Mouse (Mus musculus) limb, embryonic 10.5 days (tissue): Measurements from ENCODE around the gene Hoxc5. TPM values are rescaled to one million over a fixed set of nuclear protein-coding genes. Genes with fewer than 3 reads are reported as not detected.
A peak's percentile ranks its signal among the peaks of the same experiment; 100 is the strongest.

ENCODE experiments used
- DNase-seq: peaks from one replicate; pipeline ENCODE4 v3.0.0-alpha.2; 2017; ENCODE audit warnings: low spot score
- H3K27ac ChIP-seq: fragments of 300-500 bp; sonication (generic); 2 replicates; pipeline ENCODE4 v1.5.1; 2016; ENCODE audit warnings: mild to moderate bottlenecking
- H3K27me3 ChIP-seq: fragments of 300-500 bp; sonication (generic); 2 replicates; pipeline ENCODE4 v1.6.1; 2016; ENCODE audit warnings: low read depth, mild to moderate bottlenecking; ENCODE audit not compliant: poor library complexity, severe bottlenecking
- H3K36me3 ChIP-seq: fragments of 300-500 bp; sonication (generic); 2 replicates; pipeline ENCODE4 v1.6.1; 2016; ENCODE audit warnings: mild to moderate bottlenecking, moderate library complexity
- H3K4me1 ChIP-seq: fragments of 300-500 bp; sonication (generic); 2 replicates; pipeline ENCODE4 v1.6.1; 2016
- H3K4me3 ChIP-seq: fragments of 300-500 bp; sonication (generic); 2 replicates; pipeline ENCODE4 v1.5.1; 2016; ENCODE audit warnings: mild to moderate bottlenecking, moderate library complexity
- H3K9me3 ChIP-seq: fragments of 300-500 bp; sonication (generic); replicated peaks from 2 replicates; pipeline ENCODE4 v1.6.1; 2016; ENCODE audit warnings: mild to moderate bottlenecking
- WGBS: fragments of 180-500 bp; shearing (Covaris S2); methylation state at CpG from one replicate; pipeline ENCODE4 v1.1.7; 2016; 5-methylcytosine and 5-hydroxymethylcytosine counted together
- polyA plus RNA-seq: library from polyadenylated mRNA; unstranded; fragments of >200 nt; fragmentation: Nextera tagmentation; extraction: Ambion mirVana; gene quantifications from 2 replicates; pipeline ENCODE4 v1.2.1, GENCODE M21; 2016

Hoxc5 gene
- polyA plus RNA-seq, 1 experiment from 2014 or later = 12.7 TPM

DNA sequence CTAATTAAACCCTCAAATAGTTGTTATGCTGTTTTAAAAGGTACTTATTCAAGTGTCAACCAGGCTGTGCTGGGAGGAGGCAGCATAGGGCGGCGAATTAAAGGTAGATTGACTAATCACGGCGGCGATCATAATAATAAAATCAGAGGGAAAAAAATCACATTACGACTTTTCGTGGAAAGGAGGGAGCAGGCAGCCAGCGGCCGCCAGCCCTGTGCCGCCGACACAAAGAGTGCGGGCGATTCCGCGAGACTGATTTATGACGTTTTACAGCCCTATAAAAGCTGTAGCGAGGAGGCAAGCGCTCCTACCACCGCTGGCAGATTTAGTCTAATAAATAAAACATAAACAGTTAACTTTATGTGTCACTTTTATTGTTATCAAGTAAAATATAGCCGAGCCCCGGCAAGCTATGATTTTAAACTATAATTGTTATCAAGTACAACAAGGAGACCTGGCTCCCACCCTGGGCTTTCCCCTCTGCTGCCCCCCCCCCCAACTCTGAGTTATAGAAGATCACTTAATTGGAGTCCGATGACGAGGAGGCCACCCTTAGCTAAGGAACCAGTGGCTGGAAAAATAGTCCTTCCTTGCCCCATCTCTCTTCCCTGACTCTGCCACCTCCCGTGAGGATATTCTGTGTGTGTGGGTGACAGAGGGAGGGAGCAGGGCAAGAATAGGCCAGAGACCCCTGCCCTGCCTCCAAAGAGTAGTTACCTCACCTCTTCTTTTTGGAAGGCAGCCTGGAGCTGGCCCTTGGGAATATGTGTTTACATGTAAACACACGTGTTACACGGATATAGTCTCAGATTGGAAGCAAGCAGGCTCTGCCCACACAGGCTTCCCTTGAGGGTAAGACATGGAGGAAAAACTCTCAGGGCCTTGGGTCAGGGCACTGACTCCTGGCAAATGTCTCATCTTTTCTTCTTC, 65.7 kb downstream of the Hoxc5 start:
- H3K4me3 ChIP-seq = peak overlapping the region; percentile 18
- H3K27me3 ChIP-seq = peaks cover 99% of the 10 kb centered on the region
- peak overlapping the region; percentile 56; the same call in 1 of the 2 replicates for H3K27ac ChIP-seq
- peaks cover 81% of the 10 kb centered on the region for H3K4me1 ChIP-seq
- no peaks in the 10 kb centered on the region for H3K9me3 ChIP-seq
- DNase-seq = peak; percentile 71
- under 1% methylated on average over 26 of the region's 26 CpGs for WGBS
- H3K36me3 ChIP-seq = no peaks in the 10 kb centered on the region

DNA sequence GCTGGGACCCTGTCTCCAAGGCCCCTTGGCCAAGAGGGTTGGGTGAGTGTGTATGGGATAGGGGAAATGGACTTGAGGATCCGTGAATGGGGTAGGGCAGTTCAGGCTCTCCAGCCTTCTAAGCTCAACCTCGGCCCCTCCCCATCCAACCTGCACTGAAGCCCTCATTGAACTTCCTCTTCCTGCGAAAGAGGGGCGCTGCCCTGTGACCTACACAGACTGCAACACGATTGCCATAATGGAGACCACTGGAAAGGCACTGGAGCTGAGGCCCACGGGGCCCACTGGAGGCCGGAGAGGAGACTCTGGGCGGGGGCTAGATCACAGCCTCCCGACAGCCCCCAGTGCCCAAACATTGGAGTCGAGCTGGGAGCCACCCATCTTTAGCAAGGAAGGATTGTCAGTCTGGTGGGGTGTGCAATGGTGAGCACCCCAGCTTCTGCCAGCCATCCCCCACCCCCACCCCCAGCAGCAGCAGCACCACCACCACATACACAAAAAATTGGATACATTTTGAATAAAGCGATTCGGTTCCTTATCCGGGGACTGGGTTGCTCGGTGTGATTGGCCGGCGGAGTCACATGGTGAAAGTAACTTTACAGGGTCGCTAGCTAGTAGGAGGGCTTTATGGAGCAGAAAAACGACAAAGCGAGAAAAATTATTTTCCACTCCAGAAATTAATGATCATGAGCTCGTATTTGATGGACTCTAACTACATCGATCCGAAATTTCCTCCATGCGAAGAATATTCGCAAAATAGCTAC, 67.0 kb downstream of the Hoxc5 start:
- 2% methylated on average over 24 of the region's 24 CpGs for WGBS
- Histone ChIP-seq H3K9me3 (no peaks in the 10 kb centered on the region), H3K27ac (peak overlapping the region; percentile 86), H3K27me3 (peaks cover 99% of the 10 kb centered on the region), H3K4me3 (peak overlapping the region; percentile 54), H3K4me1 (peaks cover 81% of the 10 kb centered on the region), H3K36me3 (no peaks in the 10 kb centered on the region)
- DNase-seq = peak; percentile 62

DNA sequence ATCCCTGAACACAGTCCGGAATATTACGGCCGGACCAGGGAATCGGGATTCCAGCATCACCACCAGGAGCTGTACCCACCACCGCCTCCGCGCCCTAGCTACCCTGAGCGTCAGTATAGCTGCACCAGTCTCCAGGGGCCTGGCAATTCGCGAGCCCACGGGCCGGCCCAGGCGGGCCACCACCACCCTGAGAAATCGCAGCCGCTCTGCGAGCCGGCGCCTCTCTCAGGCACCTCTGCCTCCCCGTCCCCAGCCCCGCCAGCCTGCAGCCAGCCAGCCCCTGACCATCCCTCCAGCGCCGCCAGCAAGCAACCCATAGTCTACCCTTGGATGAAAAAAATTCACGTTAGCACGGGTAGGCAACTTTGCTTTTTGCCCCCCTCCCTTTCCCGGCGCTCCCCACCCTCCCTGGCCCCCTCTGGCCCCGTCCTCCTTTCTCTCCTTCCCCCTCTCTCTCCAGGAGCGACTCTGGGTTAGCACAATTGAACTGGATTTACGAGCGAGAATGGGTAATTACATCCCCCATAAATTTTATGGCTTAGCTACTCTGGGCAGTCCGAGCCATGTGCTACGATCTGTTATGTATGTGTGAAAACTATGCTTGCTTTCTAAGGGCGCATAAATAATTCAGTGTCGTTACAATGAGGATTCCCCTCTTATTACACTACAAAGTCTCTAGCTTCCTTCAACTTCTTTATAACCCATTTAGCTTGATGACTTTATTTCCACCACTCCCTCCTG, 67.7 kb downstream of the Hoxc5 start:
- under 1% methylated on average over 34 of the region's 34 CpGs for WGBS
- Histone ChIP-seq H3K27me3 (peaks cover 99% of the 10 kb centered on the region), H3K36me3 (no peaks in the 10 kb centered on the region), H3K27ac (peak overlapping the region; percentile 86), H3K9me3 (no peaks in the 10 kb centered on the region), H3K4me3 (peak overlapping the region; percentile 54), H3K4me1 (peaks cover 87% of the 10 kb centered on the region)
- peak; percentile 81 for DNase-seq

DNA sequence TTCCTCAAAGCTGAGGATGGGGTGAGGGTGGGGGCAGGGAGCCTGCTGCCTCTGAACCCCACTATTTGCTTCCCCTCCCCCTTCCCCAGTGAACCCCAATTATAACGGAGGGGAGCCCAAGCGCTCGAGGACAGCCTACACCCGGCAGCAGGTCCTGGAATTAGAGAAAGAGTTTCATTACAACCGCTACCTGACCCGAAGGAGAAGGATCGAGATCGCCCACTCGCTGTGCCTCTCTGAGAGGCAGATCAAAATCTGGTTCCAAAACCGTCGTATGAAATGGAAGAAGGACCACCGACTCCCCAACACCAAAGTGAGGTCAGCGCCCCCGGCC, 68.3 kb downstream of the Hoxc5 start:
- Histone ChIP-seq H3K27ac (peak overlapping the region; percentile 86), H3K27me3 (peaks cover 99% of the 10 kb centered on the region), H3K4me3 (peak overlapping the region; percentile 54), H3K4me1 (peaks cover 88% of the 10 kb centered on the region), H3K9me3 (no peaks in the 10 kb centered on the region), H3K36me3 (no peaks in the 10 kb centered on the region)
- WGBS = under 1% methylated on average over 14 of the region's 14 CpGs
- DNase-seq = peak; percentile 61

DNA sequence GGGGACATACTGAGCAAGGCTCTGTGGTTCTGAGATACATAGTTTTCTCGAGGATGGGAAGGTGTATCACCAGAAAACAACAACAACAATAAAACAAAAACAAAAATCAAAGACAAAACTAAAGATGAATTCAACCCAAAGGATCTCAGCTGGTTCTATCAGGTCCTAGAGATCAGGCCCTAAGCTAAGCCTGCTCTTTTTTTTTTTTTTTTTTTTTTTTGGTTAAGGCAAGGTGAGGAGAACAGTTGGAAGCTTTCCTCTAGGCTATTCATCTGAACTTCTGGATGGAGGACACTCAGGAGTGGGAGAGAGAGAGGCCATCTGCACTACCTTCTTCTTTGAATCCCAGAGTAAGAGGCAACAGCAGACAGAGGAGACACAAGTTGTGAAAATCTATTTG, 70.3 kb downstream of the Hoxc5 start:
- Histone ChIP-seq H3K27me3 (peaks cover 100% of the 10 kb centered on the region), H3K9me3 (no peaks in the 10 kb centered on the region), H3K4me3 (no peak overlapping the region), H3K36me3 (no peaks in the 10 kb centered on the region), H3K4me1 (peaks cover 90% of the 10 kb centered on the region), H3K27ac (no peak overlapping the region)
- WGBS = 20% methylated on average over 1 of the region's 1 CpGs
- no peak for DNase-seq

DNA sequence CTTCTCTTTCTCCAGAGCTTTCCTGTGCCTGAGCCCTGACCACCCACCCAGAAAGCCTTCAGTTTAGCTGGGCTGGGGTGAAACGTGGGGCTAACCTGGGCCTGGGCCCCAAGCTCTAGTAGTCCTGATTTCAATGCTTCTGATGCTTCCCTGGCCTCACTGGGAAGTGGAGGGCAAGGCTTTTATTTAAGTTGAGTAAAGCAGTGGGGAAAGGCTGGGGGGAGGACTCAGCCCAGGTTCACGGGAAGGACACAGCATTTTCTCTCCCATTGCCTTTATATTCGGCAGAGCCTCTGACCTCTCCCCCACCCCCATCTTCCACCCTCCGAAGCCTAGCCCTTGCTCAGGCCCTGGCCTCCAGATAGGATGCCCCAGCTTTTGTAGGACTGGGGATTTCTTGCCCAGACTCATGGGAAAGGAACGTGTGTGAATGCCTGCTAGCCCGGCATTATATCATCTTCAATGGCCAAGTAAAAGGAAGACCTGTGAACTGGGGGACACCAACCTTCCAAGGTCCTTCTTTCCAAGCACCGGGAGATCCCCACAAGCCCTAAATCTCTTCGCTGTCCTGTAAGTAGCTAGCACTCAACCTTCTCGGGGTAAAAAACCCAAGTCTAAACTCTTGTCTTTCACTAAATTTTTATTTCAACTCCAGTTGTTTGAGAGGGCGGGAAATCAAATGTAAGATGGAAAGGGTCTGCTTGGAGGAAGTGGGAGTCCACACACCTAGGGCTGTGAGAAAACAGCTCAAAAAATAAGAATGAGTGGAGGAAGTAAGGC, 71.6 kb downstream of the Hoxc5 start:
- H3K4me1 ChIP-seq = peaks cover 79% of the 10 kb centered on the region
- H3K27me3 ChIP-seq = peaks cover 100% of the 10 kb centered on the region
- WGBS = 9% methylated on average over 10 of the region's 10 CpGs
- H3K36me3 ChIP-seq = no peaks in the 10 kb centered on the region
- H3K9me3 ChIP-seq = no peaks in the 10 kb centered on the region
- H3K4me3 ChIP-seq = peak overlapping the region; percentile 39; the same call in 1 of the 2 replicates
- DNase-seq = peak; percentile 50
- H3K27ac ChIP-seq = peak overlapping the region; percentile 57

DNA sequence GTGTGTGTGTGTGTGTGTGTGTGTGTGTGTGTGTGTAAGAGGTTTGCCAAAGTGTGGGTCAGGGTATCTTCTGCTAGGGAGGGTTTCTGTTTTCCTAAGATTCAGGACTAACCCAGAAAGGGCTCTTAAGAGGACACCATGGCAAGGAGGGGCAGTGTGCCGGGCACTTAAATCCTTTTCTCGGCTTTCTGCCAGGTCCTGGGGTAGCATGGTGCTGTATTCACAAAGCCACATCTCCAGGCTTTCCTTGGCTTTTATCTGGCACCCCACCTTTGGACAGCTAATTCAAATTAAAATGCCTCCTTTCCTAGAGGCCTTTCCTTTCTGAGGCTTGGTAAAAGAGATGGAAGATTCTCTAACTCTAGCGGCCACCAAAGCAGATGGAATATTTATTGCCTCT, 72.4 kb downstream of the Hoxc5 start:
- Histone ChIP-seq H3K4me1 (peaks cover 72% of the 10 kb centered on the region), H3K36me3 (no peaks in the 10 kb centered on the region), H3K27me3 (peaks cover 100% of the 10 kb centered on the region), H3K4me3 (peak overlapping the region; percentile 39; the same call in 1 of the 2 replicates), H3K9me3 (no peaks in the 10 kb centered on the region), H3K27ac (peak overlapping the region; percentile 57; the same call in 1 of the 2 replicates)
- 4% methylated on average over 3 of the region's 3 CpGs for WGBS
- DNase-seq = peak; percentile 45

DNA sequence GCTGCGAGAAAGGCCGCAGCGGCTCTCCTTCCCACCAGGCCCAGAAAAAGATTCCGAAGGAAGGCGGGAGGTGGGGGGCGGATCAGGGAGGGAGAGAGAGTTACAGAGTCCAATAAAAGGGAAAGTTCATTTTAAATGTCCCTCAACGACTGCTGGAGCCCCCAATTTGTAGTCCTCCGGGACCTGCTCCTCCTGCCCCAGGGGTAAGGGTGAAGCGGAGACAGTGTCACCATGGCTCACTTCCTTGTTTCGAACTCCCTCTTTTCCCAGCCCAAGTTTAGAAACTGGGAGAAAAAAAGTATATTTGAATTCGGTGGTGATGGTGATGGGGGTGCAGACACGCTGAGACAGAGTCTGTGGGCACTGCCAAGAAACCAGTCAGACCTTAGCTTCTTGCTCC, 73.4 kb downstream of the Hoxc5 start:
- no peaks in the 10 kb centered on the region for H3K36me3 ChIP-seq
- peak overlapping the region; percentile 83 for H3K27ac ChIP-seq
- 9% methylated on average over 12 of the region's 12 CpGs for WGBS
- peak overlapping the region; percentile 39 for H3K4me3 ChIP-seq
- no peaks in the 10 kb centered on the region for H3K9me3 ChIP-seq
- DNase-seq = peak; percentile 48
- peaks cover 96% of the 10 kb centered on the region for H3K27me3 ChIP-seq
- H3K4me1 ChIP-seq = peaks cover 62% of the 10 kb centered on the region

DNA sequence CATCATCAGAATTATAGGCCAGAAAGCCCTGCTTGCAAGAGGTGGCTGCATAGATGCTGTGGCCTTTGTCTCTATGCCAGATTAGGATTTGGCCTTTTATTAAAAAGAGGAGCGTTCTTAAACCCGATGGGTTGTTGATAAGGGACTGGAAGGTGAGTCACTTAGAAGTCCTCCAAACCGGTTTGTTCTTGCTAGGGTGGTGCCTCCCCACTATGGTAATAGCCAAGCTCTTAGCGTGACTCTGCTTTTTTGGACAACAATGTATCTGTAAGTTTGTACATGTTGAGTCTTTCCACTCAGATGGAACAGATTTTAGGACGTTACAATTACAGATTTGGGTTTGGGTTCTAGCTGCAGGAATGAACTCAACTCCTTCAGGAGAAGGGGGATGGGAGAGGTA, 74.4 kb downstream of the Hoxc5 start:
- peaks cover 57% of the 10 kb centered on the region for H3K4me1 ChIP-seq
- peak overlapping the region; percentile 83 for H3K27ac ChIP-seq
- H3K27me3 ChIP-seq = peaks cover 93% of the 10 kb centered on the region
- no peaks in the 10 kb centered on the region for H3K9me3 ChIP-seq
- no peak for DNase-seq
- H3K36me3 ChIP-seq = no peaks in the 10 kb centered on the region
- no peak overlapping the region for H3K4me3 ChIP-seq
- 12% methylated on average over 5 of the region's 5 CpGs for WGBS

DNA sequence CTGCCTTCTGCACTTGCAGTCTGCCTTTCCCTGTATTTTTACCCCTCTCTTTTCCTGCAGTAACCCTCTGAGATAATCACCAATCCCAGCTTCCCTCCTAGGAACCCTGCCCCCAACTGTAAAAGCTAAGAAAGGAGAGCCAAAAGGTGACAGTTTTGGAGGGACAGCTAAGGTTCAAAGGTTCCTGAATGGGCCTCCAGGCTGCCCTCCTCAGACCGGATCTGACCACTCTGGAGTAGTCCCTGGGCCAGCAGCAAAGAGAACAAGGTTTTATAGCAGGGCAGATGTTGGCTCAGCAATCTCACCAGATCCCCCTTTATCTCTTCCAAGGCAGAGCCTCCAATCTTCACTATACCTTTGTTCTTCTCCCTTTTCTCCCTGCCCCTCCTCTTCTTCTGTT, 75.0 kb downstream of the Hoxc5 start:
- peaks cover 52% of the 10 kb centered on the region for H3K4me1 ChIP-seq
- no peaks in the 10 kb centered on the region for H3K9me3 ChIP-seq
- peak; percentile 40 for DNase-seq
- H3K27me3 ChIP-seq = peaks cover 91% of the 10 kb centered on the region
- 0% methylated on average over 1 of the region's 1 CpGs for WGBS
- no peak overlapping the region for H3K27ac ChIP-seq
- H3K36me3 ChIP-seq = no peaks in the 10 kb centered on the region
- no peak overlapping the region for H3K4me3 ChIP-seq

DNA sequence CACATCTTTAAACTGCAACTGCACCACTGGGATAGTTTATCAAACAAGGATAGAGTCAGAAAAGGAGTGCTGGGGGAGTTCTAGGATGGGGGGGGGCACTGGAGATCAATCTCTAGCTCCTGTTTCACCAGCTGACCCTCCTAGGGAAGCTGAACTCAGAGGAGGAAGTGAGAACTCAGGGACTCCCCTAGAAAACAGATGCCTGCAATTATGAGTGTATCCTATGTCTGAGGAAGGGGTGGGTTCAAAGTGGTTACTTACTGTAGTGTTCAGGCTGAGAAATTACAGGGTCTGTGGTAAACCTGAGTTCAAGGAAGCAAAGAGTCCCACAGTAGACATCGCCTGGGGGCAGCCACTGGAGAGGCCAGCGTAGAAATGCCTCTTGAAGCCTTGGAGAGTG, 84.4 kb downstream of the Hoxc5 start:
- WGBS = 45% methylated on average over 2 of the region's 2 CpGs
- Histone ChIP-seq H3K27ac (no peak overlapping the region), H3K27me3 (peaks cover 93% of the 10 kb centered on the region), H3K9me3 (no peaks in the 10 kb centered on the region), H3K4me3 (no peak overlapping the region), H3K4me1 (peaks cover 32% of the 10 kb centered on the region), H3K36me3 (no peaks in the 10 kb centered on the region)
- DNase-seq = no peak

DNA sequence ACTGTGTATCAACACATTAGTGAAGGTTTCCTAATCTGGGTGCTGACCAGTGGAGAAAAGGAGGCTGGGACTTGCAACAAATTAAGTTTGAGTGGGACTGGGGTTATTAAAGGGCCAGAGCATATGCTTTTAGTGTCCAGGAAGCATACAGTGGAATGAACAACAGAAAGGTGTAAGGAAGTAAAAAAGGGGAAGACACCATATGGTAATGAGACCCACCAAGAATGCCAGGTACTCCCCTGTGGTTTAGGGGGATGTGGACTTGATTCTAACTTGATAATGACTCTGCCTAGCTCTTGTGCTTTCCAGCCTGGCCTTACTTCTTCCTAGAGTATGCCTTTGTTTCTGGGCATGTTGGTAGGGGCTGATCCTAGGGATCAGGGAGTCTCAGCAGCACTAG, 86.0 kb downstream of the Hoxc5 start:
- Histone ChIP-seq H3K27ac (no peak overlapping the region), H3K27me3 (peaks cover 96% of the 10 kb centered on the region), H3K4me3 (no peak overlapping the region), H3K9me3 (no peaks in the 10 kb centered on the region), H3K4me1 (peaks cover 44% of the 10 kb centered on the region), H3K36me3 (no peaks in the 10 kb centered on the region)
- no peak for DNase-seq
